In genomic region chr8:126909371-126909802, GRCm38 (mm10) we compare ENCODE assay signal across 10 mouse cellular contexts. TPM values are rescaled to one million over a fixed set of nuclear protein-coding genes. Genes with fewer than 3 reads are reported as not detected.
A peak's percentile ranks its signal among the peaks of the same experiment; 100 is the strongest.
DNase-seq lines count a peak whose midpoint lies in the region; ATAC-seq and TF ChIP-seq lines count a peak whose summit lies in the region.
"Had no signal": no experiment of that assay in that cellular context is flagged by ENCODE, and none has a peak within 500 bp of the region (broad histone marks: within the 10 kb centered on the region; RNA-seq: fewer than 3 reads in every experiment).

No protein-coding gene starts in this region.

- WGBS in intestine, postnatal 0 days = 65% methylated on average over 10 of the region's 10 CpGs

- intact Hi-C loops in heart, postnatal 25 days (cut with DNase I) = no loop called here
- intact Hi-C loops in left cerebral cortex, postnatal 14 days (cut with DNase I) = no loop called here

- TF ChIP-seq CTCF in bone marrow macrophage, adult 2 months (IDR thresholded peaks at IDR 0.05; ENCODE audit: low read depth, low read length) = no peak
- TF ChIP-seq CTCF in intestine, postnatal 0 days (IDR thresholded peaks at IDR 0.05; ENCODE audit: low read depth) = no peak

- no peaks in the 10 kb centered on the region for H3K9me3 ChIP-seq in intestine, postnatal 0 days (ENCODE audit: control insufficient read depth)
- H3K9me3 ChIP-seq: embryonic facial prominence, embryonic 13.5 days; limb, embryonic 15.5 days had no signal

- H3K4me1 ChIP-seq in bone marrow macrophage, adult 2 months (ENCODE audit: control insufficient read depth, insufficient read depth, low read length) = peaks cover 37% of the 10 kb centered on the region
- H3K4me1 ChIP-seq in intestine, postnatal 0 days (replicated peaks; ENCODE audit: control insufficient read depth, insufficient read depth, low read length) = no peaks in the 10 kb centered on the region

- no peak for TF ChIP-seq POLR2A in bone marrow macrophage, adult 2 months (IDR thresholded peaks at IDR 0.05; ENCODE audit: borderline replicate concordance, low read depth, low read length)

- no peaks in the 10 kb centered on the region for H3K36me3 ChIP-seq in intestine, postnatal 0 days (ENCODE audit: control insufficient read depth, insufficient read depth)
- H3K36me3 ChIP-seq: embryonic facial prominence, embryonic 13.5 days; limb, embryonic 15.5 days had no signal

- peak; percentile 94 for DNase-seq in heart, adult 11 months
- no peak for DNase-seq in heart, postnatal 25 days (ENCODE audit: low spot score)
- DNase-seq in lung, postnatal 25 days (ENCODE audit: low spot score) = peak; percentile 84
- DNase-seq in thymus, postnatal 4 days = no peak
- no peak for DNase-seq in left cerebral cortex, postnatal 14 days (ENCODE audit: low spot score in 2 of 2)
- no peak for DNase-seq in ovary, adult 18-20 months (ENCODE audit: low spot score)

- H3K27ac ChIP-seq in bone marrow macrophage, adult 2 months (ENCODE audit: insufficient read depth, low read depth, low read length) = peak overlapping the region; percentile 70
- H3K27ac ChIP-seq in intestine, postnatal 0 days (ENCODE audit: low read depth, low read length) = 0 out of 2 replicates have a peak overlapping the region, but pooled peaks have one; percentile 31
- H3K27ac ChIP-seq: embryonic facial prominence, embryonic 13.5 days; limb, embryonic 15.5 days had no signal

- H3K4me2 ChIP-seq in intestine, postnatal 0 days (replicated peaks; ENCODE audit: low read depth) = no peak overlapping the region
- H3K4me2 ChIP-seq: embryonic facial prominence, embryonic 13.5 days; limb, embryonic 15.5 days had no signal

- no peak overlapping the region for H3K4me3 ChIP-seq in bone marrow macrophage, adult 2 months (ENCODE audit: insufficient read depth, low read length)
- no peak overlapping the region for H3K4me3 ChIP-seq in intestine, postnatal 0 days (ENCODE audit: low read depth, low read length)
- H3K4me3 ChIP-seq: embryonic facial prominence, embryonic 13.5 days; limb, embryonic 15.5 days had no signal

- no peak overlapping the region for H3K9ac ChIP-seq in intestine, postnatal 0 days (ENCODE audit: low read depth, low read length)
- H3K9ac ChIP-seq: embryonic facial prominence, embryonic 13.5 days; limb, embryonic 15.5 days had no signal

- ATAC-seq in intestine, postnatal 0 days = no peak

- no peaks in the 10 kb centered on the region for H3K27me3 ChIP-seq in intestine, postnatal 0 days (replicated peaks; ENCODE audit: control insufficient read depth, insufficient read depth, low read length)
- H3K27me3 ChIP-seq: embryonic facial prominence, embryonic 13.5 days; limb, embryonic 15.5 days had no signal

RNA-seq across cellular contexts. Expression of gene Tomm20, which starts 36.3 kb away (rescaled TPM):
- 10 to 100 TPM; 76.2 to 76.4 TPM for total RNA-seq in heart, postnatal 25 days (2021)
- polyA plus RNA-seq in bone marrow macrophage, adult 2 months (2012; ENCODE audit: insufficient read depth, insufficient read length, missing spikeins) = 79.4 and 89.9 TPM in 2 replicates
- 278 and 296 TPM in 2 replicates for polyA plus RNA-seq in intestine, postnatal 0 days (2015; fragmentation: Nextera tagmentation; extraction: Ambion mirVana)
- total RNA-seq in left cerebral cortex, postnatal 14 days (2021) = 100 to 1,000 TPM; 162 to 168 TPM

Comparison
In these comparisons a context has a peak if more than half of its experiments do, and no peak if none do; other contexts are left out.
1. DNase-seq: peak in heart, adult 11 months (single experiment) and lung, postnatal 25 days (single experiment); none in heart, postnatal 25 days (single experiment), thymus, postnatal 4 days (single experiment), left cerebral cortex, postnatal 14 days (0 of 2) and ovary, adult 18-20 months (single experiment).